11 mouse cellular contexts compared by ENCODE assay signal in the genomic region with DNA sequence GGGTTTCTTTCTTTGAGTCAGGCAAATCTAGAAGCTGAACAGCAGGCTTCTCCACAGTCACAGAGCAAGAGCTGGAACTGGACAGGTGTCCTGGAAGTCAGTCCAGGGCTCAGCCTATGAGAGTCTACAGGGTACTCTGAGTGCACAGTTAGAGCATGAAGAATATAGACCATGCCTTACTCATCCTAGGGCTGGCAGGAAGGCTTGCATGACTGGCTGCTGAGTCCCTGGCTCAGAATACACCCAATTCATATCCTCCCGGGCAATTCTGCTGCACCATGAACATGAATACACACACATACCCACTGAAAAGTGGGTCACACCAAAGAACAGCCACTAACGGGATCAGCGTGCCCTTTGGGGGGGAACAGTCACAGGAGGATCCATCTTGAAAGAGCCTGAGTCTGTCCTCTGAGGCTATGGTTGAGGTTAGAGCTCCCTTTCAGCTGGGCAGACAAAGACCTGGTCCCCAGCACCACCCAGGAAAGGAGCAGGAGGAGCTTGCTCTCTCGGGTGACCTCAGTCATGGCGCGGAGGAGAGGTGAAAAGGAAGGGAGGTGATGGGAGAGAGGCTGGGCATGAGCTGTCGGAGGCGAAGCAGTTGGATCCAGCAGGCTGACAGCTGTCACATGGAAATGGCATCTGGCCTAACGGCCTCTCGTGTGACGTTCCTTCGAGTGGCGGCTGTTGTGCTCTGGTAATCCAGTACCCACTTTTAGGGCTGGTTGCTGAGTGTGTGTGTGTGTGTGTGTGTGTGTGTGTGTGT.
A peak's percentile ranks its signal among the peaks of the same experiment; 100 is the strongest.
DNase-seq lines count a peak whose midpoint lies in the region; ATAC-seq and TF ChIP-seq lines count a peak whose summit lies in the region.
"Had no signal": no experiment of that assay in that cellular context is flagged by ENCODE, and none has a peak within 500 bp of the region (broad histone marks: within the 10 kb centered on the region; RNA-seq: fewer than 3 reads in every experiment).

No protein-coding gene starts in this region.

- H3K4me2 ChIP-seq in heart, embryonic 12.5 days = no peak overlapping the region
- H3K4me2 ChIP-seq in midbrain, embryonic 14.5 days (ENCODE audit: low read length) = no peak overlapping the region
- H3K4me2 ChIP-seq: limb, embryonic 12.5 days had no signal

- DNase-seq in heart, adult 8-10 months (ENCODE audit: low spot score) = no peak
- DNase-seq in brain, embryonic 14.5 days (ENCODE audit: low read depth) = peak; percentile 78
- DNase-seq in gastrocnemius, adult 2 months = peak; percentile 81
- peak; percentile 61 for DNase-seq in midbrain, embryonic 14.5 days
- DNase-seq in lung, adult 2 months = no peak
- no peak for DNase-seq in spleen, postnatal 14 days (ENCODE audit: low spot score in 2 of 2)
- DNase-seq: thymus, postnatal 36 days had no signal

- no peak for TF ChIP-seq POLR2A in brain, embryonic 14.5 days (IDR thresholded peaks at IDR 0.05; ENCODE audit: borderline replicate concordance, extremely low read depth, insufficient read depth, insufficient read length, poor library complexity, severe bottlenecking)
- TF ChIP-seq POLR2A in lung, adult 2 months (IDR thresholded peaks at IDR 0.05; ENCODE audit: borderline replicate concordance, extremely low read depth, low read depth, low read length) = no peak

- H3K27ac ChIP-seq in heart, embryonic 12.5 days (ENCODE audit: poor library complexity, severe bottlenecking) = peak overlapping the region; percentile 77
- peak overlapping the region; percentile 72 for H3K27ac ChIP-seq in gastrocnemius, adult 2 months
- H3K27ac ChIP-seq in midbrain, embryonic 14.5 days (replicated peaks; ENCODE audit: low read depth, low read length) = peak overlapping the region; percentile 70
- H3K27ac ChIP-seq: kidney, postnatal 0 days; limb, embryonic 12.5 days had no signal

- no peak for TF ChIP-seq CTCF in brain, embryonic 14.5 days (IDR thresholded peaks at IDR 0.05; ENCODE audit: borderline replicate concordance, extremely low read depth, insufficient read depth, insufficient read length)
- TF ChIP-seq CTCF in gastrocnemius, adult 2 months (IDR thresholded peaks at IDR 0.05) = no peak
- no peak for TF ChIP-seq CTCF in lung, adult 2 months (IDR thresholded peaks at IDR 0.05; ENCODE audit: insufficient read depth, low read length)

- no peak overlapping the region for H3K4me3 ChIP-seq in heart, embryonic 12.5 days
- H3K4me3 ChIP-seq in gastrocnemius, adult 2 months = no peak overlapping the region
- H3K4me3 ChIP-seq in midbrain, embryonic 14.5 days (replicated peaks; ENCODE audit: low read depth, low read length) = no peak overlapping the region
- no peak overlapping the region for H3K4me3 ChIP-seq in lung, adult 2 months (replicated peaks; ENCODE audit: extremely low read depth, low read depth, low read length)
- H3K4me3 ChIP-seq: limb, embryonic 12.5 days had no signal

- H3K36me3 ChIP-seq in heart, embryonic 12.5 days = no peaks in the 10 kb centered on the region; the same call in 1 of the 2 replicates
- no peaks in the 10 kb centered on the region for H3K36me3 ChIP-seq in midbrain, embryonic 14.5 days (ENCODE audit: control insufficient read depth, insufficient read depth, low read length)
- H3K36me3 ChIP-seq: limb, embryonic 12.5 days had no signal

- no peak overlapping the region for H3K9ac ChIP-seq in heart, embryonic 12.5 days
- no peak overlapping the region for H3K9ac ChIP-seq in midbrain, embryonic 14.5 days (replicated peaks; ENCODE audit: low read length)
- H3K9ac ChIP-seq: limb, embryonic 12.5 days had no signal

- intact Hi-C loops in gastrocnemius, adult 2 months (cut with DNase I) = loop anchor here (5.0 kb wide), 1 partner anchor 36 kb away; no protein-coding TSS in a partner anchor

- H3K4me1 ChIP-seq in heart, embryonic 12.5 days (replicated peaks) = peaks cover 78% of the 10 kb centered on the region
- H3K4me1 ChIP-seq in midbrain, embryonic 14.5 days (ENCODE audit: control insufficient read depth, insufficient read depth, low read length) = peaks cover 61% of the 10 kb centered on the region
- H3K4me1 ChIP-seq in lung, adult 2 months (ENCODE audit: control insufficient read depth, insufficient read depth, low read length) = 0 out of 2 replicates have a peak, but pooled peaks cover 4% of the 10 kb centered on the region

- WGBS in heart, embryonic 12.5 days = 64% methylated on average over 13 of the region's 13 CpGs
- WGBS in midbrain, embryonic 14.5 days = 46% methylated on average over 13 of the region's 13 CpGs
- WGBS in lung, adult 2 months = 85% methylated on average over 13 of the region's 13 CpGs

- H3K9me3 ChIP-seq in heart, embryonic 12.5 days (replicated peaks) = no peaks in the 10 kb centered on the region
- H3K9me3 ChIP-seq in midbrain, embryonic 14.5 days (ENCODE audit: control insufficient read depth, low read length) = no peaks in the 10 kb centered on the region
- H3K9me3 ChIP-seq: limb, embryonic 12.5 days had no signal

- no peaks in the 10 kb centered on the region for H3K27me3 ChIP-seq in heart, embryonic 12.5 days (replicated peaks)
- H3K27me3 ChIP-seq in midbrain, embryonic 14.5 days (ENCODE audit: control insufficient read depth, insufficient read depth, low read length) = no peaks in the 10 kb centered on the region
- H3K27me3 ChIP-seq: limb, embryonic 12.5 days had no signal

- ATAC-seq in heart, embryonic 12.5 days (ENCODE audit: insufficient number of reproducible peaks, low FRiP score) = no peak
- no peak for ATAC-seq in midbrain, embryonic 14.5 days (ENCODE audit: low FRiP score, low TSS enrichment)
- ATAC-seq in megakaryocyte progenitor cell, adult 5-6 weeks (replicated peaks; ENCODE audit: poor library complexity) = no peak

Comparison
In these comparisons a context has a peak if more than half of its experiments do, and no peak if none do; other contexts are left out.
1. DNase-seq: peak in brain, embryonic 14.5 days (single experiment), gastrocnemius, adult 2 months (single experiment) and midbrain, embryonic 14.5 days (single experiment); none in heart, adult 8-10 months (single experiment), lung, adult 2 months (single experiment) and spleen, postnatal 14 days (0 of 2).
2. Peak in every context shown above with its lines, with median percentiles within 50 percentile points of each other: H3K27ac ChIP-seq.